Mouse (Mus musculus): ENCODE data around the gene 3110040M04Rik.
"Not testable (repeated sequence)": the region's sequence is repeated elsewhere in the genome, so short reads cannot be mapped to it uniquely, and the experiment has no call there.

Gene 3110040M04Rik

DNA sequence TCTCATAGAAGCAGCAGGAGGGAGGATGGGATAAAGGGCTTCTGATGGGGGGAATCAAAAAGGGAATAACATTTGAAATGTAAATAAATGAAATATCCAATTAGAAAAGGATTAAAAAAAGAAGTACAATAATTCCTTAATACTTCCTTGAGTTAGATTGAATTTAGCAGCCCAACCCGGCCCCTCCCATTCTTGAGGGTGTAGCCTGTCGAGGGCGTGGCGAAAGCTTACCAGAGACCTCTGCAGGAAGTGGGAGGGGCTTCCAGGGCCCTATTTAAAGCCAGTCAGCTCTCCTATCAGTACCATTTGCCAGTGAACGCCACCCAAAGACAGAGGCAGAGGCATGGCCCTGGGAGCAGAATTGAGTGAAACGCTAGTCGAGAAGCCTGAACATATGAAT lies 11.8 kb upstream of the 3110040M04Rik start, which contains the start of gene Gm8947:
Gene Gm8947 (plus strand): TSS at position 302 of the 400 bp plus-strand sequence.
- in situ Hi-C loops (cut with MboI, MseI) = not testable (repeated sequence)

DNA sequence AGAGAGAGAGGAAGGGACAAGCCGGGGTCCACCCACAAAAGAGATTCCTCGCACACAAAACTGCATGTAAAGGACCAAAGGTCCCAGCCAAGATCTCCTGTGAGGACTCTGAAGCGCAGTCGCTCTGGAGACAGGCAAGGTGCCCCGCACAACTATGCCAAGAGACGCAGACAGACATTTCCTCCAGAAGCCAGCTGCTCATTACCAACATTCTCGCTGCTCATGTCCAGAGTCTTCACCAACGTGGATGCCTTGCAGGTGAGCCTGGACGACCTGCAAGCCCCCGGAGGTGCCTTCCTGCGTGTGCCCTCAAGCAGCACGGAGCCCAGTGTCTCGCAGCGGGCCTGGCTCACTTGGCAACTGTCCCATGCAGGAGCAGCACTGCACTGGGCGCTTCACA lies 11.2 kb upstream of the 3110040M04Rik start:
- in situ Hi-C loops (cut with MboI, MseI) = not testable (repeated sequence)

DNA sequence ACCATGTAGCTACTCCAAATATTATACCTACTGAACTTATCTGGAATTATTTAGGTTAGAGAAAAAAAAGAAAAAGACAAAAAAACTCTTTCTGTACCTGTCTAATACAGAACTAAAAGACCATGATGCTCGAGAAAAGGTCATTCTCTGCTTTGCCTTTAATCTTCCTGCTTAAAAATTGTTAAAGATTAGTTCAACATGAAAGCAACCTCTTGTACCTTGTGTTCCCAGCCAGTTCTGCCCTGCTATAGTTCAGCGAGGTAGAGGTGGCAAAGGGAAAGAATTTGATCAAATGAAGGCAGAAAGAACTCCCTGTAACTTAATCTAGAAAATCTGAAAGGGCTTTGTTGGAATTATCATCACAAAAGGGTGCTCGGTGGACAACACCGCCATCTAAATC lies 7.9 kb upstream of the 3110040M04Rik start:
- in situ Hi-C loops (cut with MboI, MseI) = not testable (repeated sequence)

DNA sequence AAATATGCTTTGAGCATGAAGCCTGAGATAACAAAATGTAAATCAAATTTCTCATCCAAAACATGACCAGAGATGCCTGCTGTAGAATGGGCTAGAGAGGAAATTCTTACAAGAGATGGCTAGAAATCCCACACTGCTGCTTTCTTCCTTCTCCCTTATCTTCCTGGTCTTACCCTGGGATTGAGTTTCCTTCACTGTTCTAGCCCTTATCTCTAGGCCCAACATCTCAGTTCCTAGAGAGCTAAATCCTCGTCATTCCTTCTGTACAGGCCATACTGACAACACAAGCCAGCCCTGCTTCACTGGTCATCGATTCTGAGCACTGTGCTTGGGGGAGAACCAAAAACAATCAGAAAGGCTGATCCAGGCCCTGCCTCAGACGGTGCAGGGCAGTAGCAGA lies 7.2 kb upstream of the 3110040M04Rik start:
- in situ Hi-C loops (cut with MboI, MseI) = not testable (repeated sequence)

DNA sequence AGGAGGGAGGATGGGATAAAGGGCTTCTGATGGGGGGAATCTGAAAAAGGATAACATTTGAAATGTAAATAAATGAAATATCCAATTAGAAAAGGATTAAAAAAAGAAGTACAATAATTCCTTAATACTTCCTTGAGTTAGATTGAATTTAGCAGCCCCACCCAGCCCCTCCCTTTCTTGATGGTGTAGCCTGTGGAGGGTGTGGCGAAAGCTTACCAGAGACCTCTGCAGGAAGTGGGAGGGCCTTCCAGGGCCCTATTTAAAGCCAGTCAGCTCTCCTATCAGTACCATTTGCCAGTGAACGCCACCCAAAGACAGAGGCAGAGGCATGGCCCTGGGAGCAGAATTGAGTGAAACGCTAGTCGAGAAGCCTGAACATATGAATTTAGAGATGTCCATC lies 5.8 kb upstream of the 3110040M04Rik start, which contains the start of gene Gm47995:
Gene Gm47995 (plus strand): TSS at position 329 of the 400 bp plus-strand sequence.
- in situ Hi-C loops (cut with MboI, MseI) = not testable (repeated sequence)

DNA sequence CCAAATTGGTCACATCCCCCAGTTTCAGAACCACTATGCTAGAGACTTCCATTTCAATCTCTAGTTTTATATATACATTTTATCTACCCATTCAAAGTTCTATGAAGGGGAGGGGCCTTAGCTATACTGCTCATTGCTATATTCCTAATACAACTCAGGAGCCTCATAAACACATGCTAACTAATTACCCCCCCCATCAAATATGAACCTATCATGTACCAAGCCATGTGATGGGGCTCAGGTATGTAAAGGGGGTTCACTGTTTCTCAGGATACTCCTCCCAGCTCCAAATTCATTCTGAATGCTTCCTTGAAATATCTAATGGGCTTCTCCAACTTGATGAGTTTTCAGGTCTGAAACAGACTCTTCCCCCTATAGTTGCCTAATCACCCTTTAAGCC lies 3.3 kb upstream of the 3110040M04Rik start:
- in situ Hi-C loops (cut with MboI, MseI) = not testable (repeated sequence)

DNA sequence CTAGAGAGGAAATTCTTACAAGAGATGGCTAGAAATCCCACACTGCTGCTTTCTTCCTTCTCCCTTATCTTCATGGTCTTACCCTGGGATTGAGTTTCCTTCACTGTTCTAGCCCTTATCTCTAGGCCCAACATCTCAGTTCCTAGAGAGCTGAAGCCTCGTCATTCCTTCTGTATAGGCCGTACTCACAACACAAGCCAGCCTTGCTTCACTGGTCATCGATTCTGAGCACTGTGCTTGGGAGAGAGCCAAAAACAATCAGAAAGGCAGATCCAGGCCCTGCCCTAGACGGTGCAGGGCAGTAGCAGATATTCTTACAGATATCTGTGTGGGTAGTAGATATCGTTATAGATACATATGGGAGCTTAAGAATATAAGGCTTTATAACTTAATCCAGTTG lies 1.1 kb upstream of the 3110040M04Rik start:
- in situ Hi-C loops (cut with MboI, MseI) = not testable (repeated sequence)

DNA sequence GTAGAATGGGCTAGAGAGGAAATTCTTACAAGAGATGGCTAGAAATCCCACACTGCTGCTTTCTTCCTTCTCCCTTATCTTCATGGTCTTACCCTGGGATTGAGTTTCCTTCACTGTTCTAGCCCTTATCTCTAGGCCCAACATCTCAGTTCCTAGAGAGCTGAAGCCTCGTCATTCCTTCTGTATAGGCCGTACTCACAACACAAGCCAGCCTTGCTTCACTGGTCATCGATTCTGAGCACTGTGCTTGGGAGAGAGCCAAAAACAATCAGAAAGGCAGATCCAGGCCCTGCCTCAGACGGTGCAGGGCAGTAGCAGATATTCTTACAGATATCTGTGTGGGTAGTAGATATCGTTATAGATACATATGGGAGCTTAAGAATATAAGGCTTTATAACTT lies 4.6 kb downstream of the 3110040M04Rik start:
- in situ Hi-C loops (cut with MboI, MseI) = not testable (repeated sequence)

DNA sequence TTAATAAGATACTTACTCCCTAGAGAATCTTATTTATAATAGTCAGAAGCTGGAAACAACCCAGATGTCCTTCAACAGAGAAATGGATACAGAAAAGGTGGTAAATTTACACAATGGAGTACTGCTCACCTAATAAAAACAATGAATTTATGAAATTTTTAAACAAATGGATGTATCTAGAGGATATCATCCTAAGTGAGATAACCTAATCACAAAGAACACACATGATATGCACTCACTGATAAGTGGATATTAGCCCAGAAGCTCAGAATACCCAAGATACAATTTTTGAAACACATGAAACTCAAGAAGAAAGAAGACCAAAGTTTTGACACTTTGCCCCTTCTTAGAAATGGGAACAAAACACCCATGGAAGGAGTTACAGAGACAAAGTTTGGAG lies 5.0 kb downstream of the 3110040M04Rik start:
- in situ Hi-C loops (cut with MboI, MseI) = not testable (repeated sequence)

DNA sequence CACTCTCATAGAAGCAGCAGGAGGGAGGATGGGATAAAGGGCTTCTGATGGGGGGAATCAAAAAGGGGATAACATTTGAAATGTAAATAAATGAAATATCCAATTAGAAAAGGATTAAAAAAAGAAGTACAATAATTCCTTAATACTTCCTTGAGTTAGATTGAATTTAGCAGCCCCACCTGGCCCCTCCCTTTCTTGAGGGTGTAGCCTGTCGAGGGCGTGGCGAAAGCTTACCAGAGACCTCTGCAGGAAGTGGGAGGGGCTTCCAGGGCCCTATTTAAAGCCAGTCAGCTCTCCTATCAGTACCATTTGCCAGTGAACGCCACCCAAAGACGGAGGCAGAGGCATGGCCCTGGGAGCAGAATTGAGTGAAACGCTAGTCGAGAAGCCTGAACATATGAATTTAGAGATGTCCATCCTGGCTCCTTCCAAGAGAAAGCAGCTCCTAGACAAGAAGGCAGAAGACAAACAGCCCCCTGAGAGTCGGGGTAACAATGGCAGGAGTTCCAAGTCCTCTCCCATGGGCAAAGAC lies 6.0 kb downstream of the 3110040M04Rik start, which contains the start of gene Gm47996:
Gene Gm47996 (plus strand): TSS at position 308 of the 532 bp plus-strand sequence.
- in situ Hi-C loops (cut with MboI, MseI) = not testable (repeated sequence)

DNA sequence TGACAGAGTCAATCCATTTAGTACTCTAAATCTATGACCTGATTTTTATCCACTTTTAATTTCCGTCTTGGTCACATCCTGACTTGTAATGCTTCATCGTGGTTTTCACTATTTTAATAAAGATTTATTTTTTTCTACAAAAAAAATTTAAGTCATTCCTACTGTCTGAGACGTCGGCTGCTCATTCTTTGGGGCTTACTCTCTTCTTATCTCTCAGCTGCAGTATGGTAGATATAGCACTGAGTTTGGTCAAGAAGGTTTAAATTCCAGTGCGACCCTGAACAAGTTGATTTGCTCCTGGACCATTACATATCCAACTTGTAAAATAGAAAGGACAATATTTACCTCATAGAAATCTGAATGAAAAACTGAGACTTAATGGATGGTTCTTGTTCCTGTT lies 7.7 kb downstream of the 3110040M04Rik start:
- in situ Hi-C loops (cut with MboI, MseI) = not testable (repeated sequence)

DNA sequence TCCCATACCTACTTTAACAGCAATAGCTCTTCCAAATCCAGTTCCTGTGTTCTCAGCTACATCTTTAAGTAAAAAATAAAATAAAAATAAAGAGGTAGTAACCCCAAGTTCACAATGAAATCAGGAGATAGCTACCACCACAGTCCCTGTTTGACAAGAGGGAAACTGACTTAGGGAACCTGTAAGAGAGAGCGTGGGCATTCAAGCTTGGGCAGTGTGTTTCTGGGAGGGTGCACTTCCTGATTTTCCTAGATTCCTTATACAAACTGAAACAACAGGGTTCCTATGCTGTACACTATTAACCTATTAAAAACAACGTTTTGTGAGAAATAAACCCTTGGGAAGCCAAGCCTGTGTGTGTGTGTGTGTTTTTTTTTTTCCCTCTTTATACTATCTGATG lies 10.9 kb downstream of the 3110040M04Rik start:
- in situ Hi-C loops (cut with MboI, MseI) = no loop called here

DNA sequence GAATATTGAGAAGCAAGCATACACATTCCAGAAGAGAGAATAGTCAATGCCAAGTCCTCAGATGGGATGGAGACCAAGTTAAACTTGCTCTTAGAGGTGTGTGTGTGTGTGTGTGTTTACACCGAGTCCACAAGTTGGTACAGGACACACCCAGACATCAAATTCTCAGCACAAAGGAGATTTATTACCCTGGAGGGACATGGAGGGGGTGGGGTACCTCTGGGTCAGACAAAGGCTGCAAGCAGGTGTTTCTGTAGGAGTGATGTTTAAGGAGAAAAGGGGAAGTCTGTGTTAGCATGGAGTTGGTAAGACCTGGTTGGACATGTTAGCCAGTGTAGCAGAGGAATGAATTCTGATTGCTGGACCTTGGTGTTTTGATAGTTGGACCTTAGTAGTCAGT lies 12.1 kb downstream of the 3110040M04Rik start:
- in situ Hi-C loops (cut with MboI, MseI) = no loop called here

DNA sequence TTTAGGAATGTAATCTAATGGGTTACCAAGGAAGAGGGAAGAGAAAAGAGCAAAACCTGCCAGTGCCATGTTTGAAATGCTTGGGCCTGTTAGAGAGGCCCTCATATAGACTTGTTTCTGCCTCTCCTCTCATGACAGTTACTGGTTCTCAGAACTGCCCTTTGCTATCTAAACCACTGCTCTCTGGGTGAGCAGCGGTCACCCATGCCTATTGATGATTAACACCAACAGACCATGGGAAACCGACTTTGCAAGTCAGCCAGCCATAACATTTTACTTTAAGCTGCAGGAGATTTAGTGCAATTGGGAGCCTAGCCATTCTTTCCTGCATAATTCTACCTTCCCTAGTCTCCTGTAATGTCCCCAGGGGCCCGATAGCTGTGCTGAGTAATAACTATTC lies 12.5 kb downstream of the 3110040M04Rik start:
- in situ Hi-C loops (cut with MboI, MseI) = no loop called here

DNA sequence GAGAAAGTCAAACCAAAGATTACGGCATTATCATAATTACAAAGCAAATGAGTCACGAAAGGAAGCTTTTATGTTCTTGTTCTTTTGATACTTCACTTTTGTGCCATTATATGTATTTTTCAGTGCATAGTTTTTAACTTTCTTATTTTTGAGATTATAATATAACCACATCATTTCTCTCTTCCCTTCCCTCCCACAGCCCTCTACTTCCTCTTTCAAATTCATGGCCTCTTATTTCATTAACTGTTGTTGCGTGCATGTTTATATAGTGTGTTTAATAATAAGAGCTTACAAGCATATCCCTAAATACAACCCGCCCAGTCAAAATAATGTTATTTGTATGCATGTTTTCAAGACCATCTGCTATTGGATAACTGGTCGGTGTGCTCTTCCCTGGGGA lies 15.1 kb downstream of the 3110040M04Rik start:
- in situ Hi-C loops (cut with MboI, MseI) = no loop called here

DNA sequence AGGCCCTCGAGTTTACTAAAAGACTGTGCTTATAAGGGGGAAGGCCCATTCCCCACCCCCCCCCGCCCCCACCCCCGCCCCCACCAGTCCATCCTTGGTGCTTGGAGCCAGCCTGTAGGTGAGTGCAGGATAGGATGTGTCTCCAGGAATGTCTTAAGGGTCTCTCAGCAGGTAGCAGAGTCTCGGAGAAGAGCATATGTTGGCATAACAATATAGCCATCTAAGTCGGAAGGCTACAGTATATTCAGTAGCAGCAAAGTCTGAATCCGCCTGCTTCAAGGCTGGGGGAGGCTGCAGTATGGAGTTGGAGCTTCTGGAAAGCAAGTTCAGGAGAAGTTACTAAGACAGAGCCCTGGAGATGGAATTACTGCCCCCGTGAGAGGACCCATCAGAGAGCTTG lies 16.2 kb downstream of the 3110040M04Rik start:
- in situ Hi-C loops (cut with MboI, MseI) = no loop called here

DNA sequence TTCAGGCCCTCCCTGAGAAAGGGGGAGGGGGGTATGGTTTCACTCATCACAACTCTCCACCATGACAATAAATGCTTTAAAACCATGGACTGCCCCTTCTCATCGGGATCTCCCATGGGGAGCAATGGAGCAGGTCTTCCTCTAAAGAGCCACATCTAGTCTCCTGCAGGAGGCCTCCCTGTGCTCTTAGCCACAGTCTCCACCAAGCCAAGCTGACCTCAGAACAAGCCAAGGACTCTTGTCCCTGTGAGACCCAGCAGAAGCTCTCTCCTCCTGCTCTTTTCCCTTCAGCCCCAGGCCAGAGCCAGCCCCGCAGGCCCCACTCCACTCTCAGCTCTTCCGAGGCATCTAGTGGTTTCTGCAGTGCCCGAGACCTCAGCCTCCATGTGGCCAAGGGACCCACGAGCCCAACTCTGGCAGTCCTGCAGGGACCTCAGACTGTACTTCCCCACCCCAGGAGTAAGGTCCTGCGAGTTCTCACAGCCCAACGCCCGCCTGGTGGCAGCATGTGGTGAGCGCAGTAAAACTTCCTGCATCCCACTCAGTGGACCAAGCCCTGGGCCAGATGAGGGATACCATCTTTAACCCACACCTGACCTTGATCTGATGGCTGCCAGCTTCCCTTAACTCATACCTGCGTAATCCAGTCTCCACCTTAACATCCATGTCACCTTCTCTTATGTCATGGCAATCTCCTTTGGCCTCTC lies 18.8 kb downstream of the 3110040M04Rik start:
- in situ Hi-C loops (cut with MboI, MseI) = no loop called here

DNA sequence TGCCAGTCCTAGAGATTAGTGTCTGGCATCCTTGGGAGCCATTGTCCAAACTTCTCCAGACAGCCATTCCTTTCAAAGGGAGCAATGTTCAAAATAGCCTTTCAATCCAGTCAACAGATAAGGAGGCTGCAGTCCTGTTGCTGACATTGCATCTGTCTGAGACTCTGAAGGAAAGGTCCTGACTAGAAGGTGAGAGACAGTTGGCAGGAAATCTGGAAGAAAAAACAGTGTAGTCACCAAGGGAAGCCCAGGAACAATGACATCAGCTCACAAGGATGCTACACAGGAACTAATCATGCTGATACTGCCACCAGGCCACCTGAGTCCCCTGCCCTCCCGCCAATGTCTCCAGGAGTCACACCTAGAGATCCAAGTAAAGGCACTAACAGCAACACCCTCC lies 19.5 kb downstream of the 3110040M04Rik start:
- in situ Hi-C loops (cut with MboI, MseI) = no loop called here

DNA sequence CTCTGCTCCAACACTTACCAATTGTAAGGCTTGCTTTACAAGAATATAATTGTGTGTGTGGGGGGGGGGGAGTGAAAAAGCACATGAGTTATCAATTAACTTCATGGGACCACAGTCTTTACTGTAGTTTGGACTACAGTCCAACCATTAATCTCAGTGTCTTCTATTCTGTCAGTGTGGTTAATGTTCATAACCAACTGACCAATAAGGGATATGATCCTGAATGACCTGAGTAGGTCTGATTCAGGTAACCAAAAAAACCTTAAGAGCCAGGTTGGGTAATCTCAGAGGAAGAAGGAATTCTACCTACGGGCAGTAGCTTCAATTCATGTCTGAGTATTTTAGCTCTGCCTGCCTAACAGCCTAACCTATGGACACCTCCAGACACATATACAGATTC lies 20.6 kb downstream of the 3110040M04Rik start:
- in situ Hi-C loops (cut with MboI, MseI) = no loop called here

DNA sequence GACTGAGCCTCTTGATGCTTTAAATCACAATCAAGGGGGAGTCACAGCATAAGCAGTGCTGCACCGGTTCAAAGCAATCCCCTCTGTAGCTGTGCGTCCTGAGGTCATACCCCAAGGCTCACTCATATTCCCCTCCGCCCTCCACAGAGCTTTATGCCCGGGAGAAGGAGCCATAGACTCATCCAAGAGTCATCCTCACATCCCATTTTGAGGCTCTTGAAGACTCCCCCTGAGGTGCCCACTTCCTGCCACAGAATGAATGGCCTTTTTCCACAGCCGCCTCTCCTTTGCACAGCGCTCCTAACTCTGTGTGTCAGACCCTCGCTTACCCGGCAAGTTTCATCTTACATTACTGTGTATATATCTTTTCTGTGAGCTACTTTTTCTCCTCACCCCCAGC lies 23.6 kb downstream of the 3110040M04Rik start:
- in situ Hi-C loops (cut with MboI, MseI) = no loop called here

DNA sequence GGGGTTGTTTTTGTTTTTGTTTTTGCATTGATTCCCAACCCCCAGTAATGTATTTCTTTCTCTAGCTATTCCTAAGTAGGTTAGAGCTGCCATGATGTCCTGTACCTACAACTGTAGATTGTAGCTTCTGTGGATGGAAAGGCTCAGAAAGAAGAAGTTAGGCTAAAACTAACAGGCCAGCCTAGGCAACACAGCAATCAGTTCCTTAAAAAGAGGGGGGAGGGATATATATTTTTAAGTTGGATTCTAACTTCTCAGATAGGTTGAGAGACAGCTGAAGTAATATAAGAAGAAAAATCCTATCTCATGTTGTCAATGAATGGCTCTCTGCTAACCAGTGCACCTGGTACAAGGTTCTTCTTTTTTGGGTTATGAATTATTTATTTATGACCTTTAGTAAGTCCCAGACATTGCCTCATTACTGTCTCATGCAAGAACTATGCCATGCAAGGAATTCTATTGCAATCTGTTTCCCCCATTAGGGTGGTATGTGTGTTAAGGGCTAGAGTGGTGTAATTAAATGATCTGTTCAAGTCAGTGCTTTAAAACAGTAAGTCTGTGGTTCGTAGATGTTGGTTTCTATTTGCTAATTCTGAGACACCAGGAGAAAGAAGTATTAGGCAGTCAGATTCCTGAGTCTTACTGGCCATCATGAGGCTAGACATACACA lies 24.5 kb downstream of the 3110040M04Rik start:
- in situ Hi-C loops (cut with MboI, MseI) = no loop called here

DNA sequence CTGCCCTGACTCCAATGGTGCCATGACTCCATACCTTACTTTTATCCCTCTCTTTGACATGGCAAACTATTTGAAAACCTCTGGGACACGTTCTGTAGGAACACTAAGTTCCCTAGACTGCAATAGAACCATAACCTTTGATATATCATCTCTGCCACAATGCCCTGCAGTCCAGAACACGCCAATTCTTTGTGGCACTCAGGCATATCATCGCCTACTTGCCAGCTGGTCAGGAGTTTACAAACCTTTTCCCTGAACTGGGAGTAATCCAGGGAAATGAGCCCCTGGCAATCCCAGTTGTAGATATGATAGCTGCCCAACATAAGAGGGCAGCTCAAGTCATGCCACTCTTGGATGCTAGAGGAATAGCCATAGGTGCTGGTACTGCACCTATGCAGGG lies 28.4 kb downstream of the 3110040M04Rik start:
- in situ Hi-C loops (cut with MboI, MseI) = no loop called here

DNA sequence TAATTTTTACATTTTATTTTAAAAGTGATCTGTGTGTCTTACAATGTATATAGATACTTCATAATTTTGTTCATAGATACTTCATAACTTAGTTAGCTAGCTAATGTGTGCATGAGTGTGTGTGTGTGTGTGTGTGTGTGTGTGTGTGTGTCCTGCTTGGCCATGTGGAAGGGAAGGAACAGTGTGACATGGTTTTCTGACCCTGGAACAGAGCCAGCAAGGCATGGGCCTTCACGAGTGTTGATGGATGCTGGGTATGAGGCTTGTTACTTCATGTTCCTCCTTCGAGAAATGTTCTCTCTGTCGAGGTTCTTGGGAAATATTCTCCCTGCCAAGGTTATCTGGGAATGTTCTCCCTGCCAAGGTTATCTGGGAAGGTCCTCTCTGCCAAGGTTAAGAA lies 29.8 kb downstream of the 3110040M04Rik start:
- in situ Hi-C loops (cut with MboI, MseI) = no loop called here

Measured in regulatory T cell (primary cell).